Mouse (Mus musculus) forebrain, embryonic 11.5 days (tissue): ENCODE data around the gene Gnat3. TPM values are rescaled to one million over a fixed set of nuclear protein-coding genes. Genes with fewer than 3 reads are reported as not detected.

Experiments
- ATAC-seq: fragments of 200-750 bp; cut with Nextera tagmentation; replicated peaks from 2 replicates; pipeline ENCODE4 v1.8.0; 2017; ENCODE audit warnings: moderate TSS enrichment; ENCODE audit not compliant: low FRiP score
- DNase-seq: peaks from one replicate; pipeline ENCODE4 v3.0.0-alpha.2; 2017; ENCODE audit warnings: low spot score
- H3K27ac ChIP-seq: fragments of 300-500 bp; sonication (generic); 2 replicates; pipeline ENCODE4 v1.5.1; 2014; ENCODE audit warnings: low read depth, low read length
- H3K27me3 ChIP-seq: fragments of 300-500 bp; sonication (generic); 2 replicates; pipeline ENCODE4 v1.6.1; 2014; ENCODE audit warnings: mild to moderate bottlenecking, low read length, mixed read lengths; ENCODE audit not compliant: control insufficient read depth, insufficient read depth
- H3K36me3 ChIP-seq: fragments of 300-500 bp; sonication (generic); 2 replicates; pipeline ENCODE4 v1.6.1; 2014; ENCODE audit warnings: mild to moderate bottlenecking, low read length, moderate library complexity, mixed read lengths; ENCODE audit not compliant: control insufficient read depth, insufficient read depth
- H3K4me1 ChIP-seq: fragments of 300-500 bp; sonication (generic); replicated peaks from 2 replicates; pipeline ENCODE4 v1.6.1; 2014; ENCODE audit warnings: low read length, mixed read lengths; ENCODE audit not compliant: control insufficient read depth, insufficient read depth
- H3K4me2 ChIP-seq: fragments of 300-500 bp; sonication (generic); 2 replicates; pipeline ENCODE4 v1.6.1; 2014; ENCODE audit warnings: low read depth, mild to moderate bottlenecking, low read length, moderate library complexity, mixed read lengths; ENCODE audit not compliant: severe bottlenecking
- H3K4me3 ChIP-seq: fragments of 300-500 bp; sonication (generic); 2 replicates; pipeline ENCODE4 v1.5.1; 2014; ENCODE audit warnings: low read depth, low read length
- H3K9ac ChIP-seq: fragments of 300-500 bp; sonication (generic); 2 replicates; pipeline ENCODE4 v1.6.1; 2014; ENCODE audit warnings: low read length
- H3K9me3 ChIP-seq: fragments of 300-500 bp; sonication (generic); 2 replicates; pipeline ENCODE4 v1.6.1; 2016; ENCODE audit warnings: low read length, mixed read lengths; ENCODE audit not compliant: control insufficient read depth
- WGBS: fragments of 180-500 bp; shearing (Covaris S2); extraction: QIAGEN DNeasy Blood & Tissue Kit; methylation state at CpG from one replicate; pipeline ENCODE4 v1.1.7; 2014; 5-methylcytosine and 5-hydroxymethylcytosine counted together
- polyA plus RNA-seq: library from polyadenylated mRNA; unstranded; fragments of >200 nt; fragmentation: Nextera tagmentation; extraction: Ambion mirVana; gene quantifications from 2 replicates; pipeline ENCODE4 v1.2.1, GENCODE M21; 2014

The Gnat3 gene
- polyA plus RNA-seq, 1 experiment from 2014 or later, result not detected

GRCm38 (mm10) chr5:17956468-17956867, 5.9 kb upstream of the Gnat3 start:
- no peaks in the 10 kb centered on the region for H3K36me3 ChIP-seq
- no peaks in the 10 kb centered on the region for H3K4me1 ChIP-seq
- no peak overlapping the region for H3K27ac ChIP-seq
- 84% methylated on average over 1 of the region's 1 CpGs for WGBS
- no peak overlapping the region for H3K4me3 ChIP-seq
- H3K9me3 ChIP-seq, result no peaks in the 10 kb centered on the region
- ATAC-seq, result no peak
- no peak for DNase-seq
- no peak overlapping the region for H3K9ac ChIP-seq
- no peaks in the 10 kb centered on the region for H3K27me3 ChIP-seq
- H3K4me2 ChIP-seq, result no peak overlapping the region

- Histone ChIP-seq H3K9me3 (no peaks in the 10 kb centered on the region), H3K27ac (no peak overlapping the region), H3K4me1 (no peaks in the 10 kb centered on the region), H3K36me3 (no peaks in the 10 kb centered on the region), H3K4me3 (no peak overlapping the region), H3K9ac (no peak overlapping the region), H3K4me2 (no peak overlapping the region), H3K27me3 (no peaks in the 10 kb centered on the region)
- DNase-seq (no peak), ATAC-seq (no peak)
- 86% methylated on average over 13 of the region's 13 CpGs for WGBS
Measured at GRCm38 (mm10) chr5:17969704-17970390, 7.5 kb downstream of the Gnat3 start.

- Histone ChIP-seq H3K9me3 (no peaks in the 10 kb centered on the region), H3K4me1 (no peaks in the 10 kb centered on the region), H3K36me3 (no peaks in the 10 kb centered on the region), H3K9ac (no peak overlapping the region), H3K27ac (no peak overlapping the region), H3K4me3 (no peak overlapping the region), H3K27me3 (no peaks in the 10 kb centered on the region), H3K4me2 (no peak overlapping the region)
- DNase-seq (no peak), ATAC-seq (no peak)
- WGBS, result 90% methylated on average over 3 of the region's 3 CpGs
Measured at GRCm38 (mm10) chr5:17970391-17970730, 8.0 kb downstream of the Gnat3 start.

- Histone ChIP-seq H3K9ac (no peak overlapping the region), H3K27ac (no peak overlapping the region), H3K4me3 (no peak overlapping the region), H3K9me3 (no peaks in the 10 kb centered on the region), H3K36me3 (no peaks in the 10 kb centered on the region), H3K4me1 (no peaks in the 10 kb centered on the region), H3K27me3 (no peaks in the 10 kb centered on the region), H3K4me2 (no peak overlapping the region)
- DNase-seq (no peak), ATAC-seq (no peak)
- 84% methylated on average over 5 of the region's 5 CpGs for WGBS
Measured at GRCm38 (mm10) chr5:17980501-17981121, 18.3 kb downstream of the Gnat3 start.

- 76% methylated on average over 4 of the region's 4 CpGs for WGBS
- Histone ChIP-seq H3K27me3 (no peaks in the 10 kb centered on the region), H3K4me3 (no peak overlapping the region), H3K9ac (no peak overlapping the region), H3K27ac (no peak overlapping the region), H3K9me3 (no peaks in the 10 kb centered on the region), H3K36me3 (no peaks in the 10 kb centered on the region), H3K4me1 (no peaks in the 10 kb centered on the region), H3K4me2 (no peak overlapping the region)
- no peak for DNase-seq
- ATAC-seq, result no peak
Measured at GRCm38 (mm10) chr5:17982770-17983169, 20.4 kb downstream of the Gnat3 start.

- Histone ChIP-seq H3K27ac (no peak overlapping the region), H3K4me2 (no peak overlapping the region), H3K9ac (no peak overlapping the region), H3K4me3 (no peak overlapping the region), H3K27me3 (no peaks in the 10 kb centered on the region), H3K4me1 (no peaks in the 10 kb centered on the region), H3K9me3 (no peaks in the 10 kb centered on the region), H3K36me3 (no peaks in the 10 kb centered on the region)
- no peak for ATAC-seq
- WGBS, result 92% methylated on average over 3 of the region's 3 CpGs
- no peak for DNase-seq
Measured at GRCm38 (mm10) chr5:17984522-17984921, 22.2 kb downstream of the Gnat3 start.

GRCm38 (mm10) chr5:17986611-17987010, 24.3 kb downstream of the Gnat3 start:
- ATAC-seq, result no peak
- no peak for DNase-seq
- no peak overlapping the region for H3K4me3 ChIP-seq
- no peaks in the 10 kb centered on the region for H3K36me3 ChIP-seq
- no peak overlapping the region for H3K4me2 ChIP-seq
- H3K9me3 ChIP-seq, result no peaks in the 10 kb centered on the region
- H3K27ac ChIP-seq, result no peak overlapping the region
- no peak overlapping the region for H3K9ac ChIP-seq
- 73% methylated on average over 3 of the region's 3 CpGs for WGBS
- no peaks in the 10 kb centered on the region for H3K27me3 ChIP-seq
- H3K4me1 ChIP-seq, result no peaks in the 10 kb centered on the region

- Histone ChIP-seq H3K9ac (no peak overlapping the region), H3K4me3 (no peak overlapping the region), H3K36me3 (no peaks in the 10 kb centered on the region), H3K27me3 (no peaks in the 10 kb centered on the region), H3K4me2 (no peak overlapping the region), H3K27ac (no peak overlapping the region), H3K9me3 (no peaks in the 10 kb centered on the region), H3K4me1 (no peaks in the 10 kb centered on the region)
- WGBS, result 88% methylated on average over 6 of the region's 6 CpGs
- DNase-seq (no peak), ATAC-seq (no peak)
Measured at GRCm38 (mm10) chr5:17990618-17991017, 28.3 kb downstream of the Gnat3 start.

- H3K4me2 ChIP-seq, result no peak overlapping the region
- no peak overlapping the region for H3K27ac ChIP-seq
- H3K4me3 ChIP-seq, result no peak overlapping the region
- ATAC-seq (no peak), DNase-seq (no peak)
- WGBS, result 70% methylated on average over 2 of the region's 2 CpGs
- no peaks in the 10 kb centered on the region for H3K36me3 ChIP-seq
- H3K9ac ChIP-seq, result no peak overlapping the region
- H3K4me1 ChIP-seq, result no peaks in the 10 kb centered on the region
- no peaks in the 10 kb centered on the region for H3K27me3 ChIP-seq
- H3K9me3 ChIP-seq, result no peaks in the 10 kb centered on the region
Measured at GRCm38 (mm10) chr5:17999570-17999969, 37.2 kb downstream of the Gnat3 start.
